Mouse (Mus musculus): ENCODE data around the gene Polr2m.

Gene Polr2m

DNA sequence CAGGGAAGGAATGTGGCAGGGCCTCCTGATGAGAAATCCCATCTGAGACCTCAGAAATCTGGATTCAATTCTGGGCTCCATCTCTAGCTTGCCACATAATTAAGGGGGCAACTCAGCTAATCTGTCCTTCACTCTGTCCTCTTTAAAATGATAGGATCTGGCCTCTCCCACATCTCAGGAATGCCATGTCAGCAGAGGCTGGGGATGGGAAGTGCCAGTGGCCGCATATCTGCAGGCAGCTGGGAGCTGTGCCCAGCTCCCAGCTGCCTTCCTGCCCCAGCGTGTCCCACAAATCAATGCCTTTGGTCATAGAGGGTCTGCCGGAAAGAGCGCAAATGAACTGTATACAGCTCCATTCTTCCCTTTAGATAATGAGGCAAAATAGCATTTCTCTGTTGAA lies 18.3 kb downstream of the Polr2m start:
- DNase-seq = no peak

DNA sequence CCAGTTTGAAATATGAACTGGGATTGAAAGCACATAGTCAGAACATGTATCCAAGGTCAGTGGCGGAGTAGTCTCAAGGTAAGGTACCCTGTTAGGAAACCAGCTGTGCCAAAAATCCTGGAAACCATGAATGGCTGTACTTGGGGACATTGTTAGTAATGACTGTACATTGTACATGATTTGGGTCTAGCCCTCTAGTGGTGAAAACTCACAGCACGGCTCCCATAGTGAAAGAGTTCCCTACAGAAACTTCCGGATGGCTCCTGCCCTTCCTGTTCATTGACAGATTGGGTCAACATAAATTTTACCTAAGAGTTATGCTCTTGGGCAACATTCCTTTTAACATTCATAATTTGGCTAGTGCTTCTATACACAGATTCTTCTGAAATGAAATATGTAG lies 19.6 kb downstream of the Polr2m start:
- peak in 1 of 2 experiments; percentile 70 for DNase-seq

DNA sequence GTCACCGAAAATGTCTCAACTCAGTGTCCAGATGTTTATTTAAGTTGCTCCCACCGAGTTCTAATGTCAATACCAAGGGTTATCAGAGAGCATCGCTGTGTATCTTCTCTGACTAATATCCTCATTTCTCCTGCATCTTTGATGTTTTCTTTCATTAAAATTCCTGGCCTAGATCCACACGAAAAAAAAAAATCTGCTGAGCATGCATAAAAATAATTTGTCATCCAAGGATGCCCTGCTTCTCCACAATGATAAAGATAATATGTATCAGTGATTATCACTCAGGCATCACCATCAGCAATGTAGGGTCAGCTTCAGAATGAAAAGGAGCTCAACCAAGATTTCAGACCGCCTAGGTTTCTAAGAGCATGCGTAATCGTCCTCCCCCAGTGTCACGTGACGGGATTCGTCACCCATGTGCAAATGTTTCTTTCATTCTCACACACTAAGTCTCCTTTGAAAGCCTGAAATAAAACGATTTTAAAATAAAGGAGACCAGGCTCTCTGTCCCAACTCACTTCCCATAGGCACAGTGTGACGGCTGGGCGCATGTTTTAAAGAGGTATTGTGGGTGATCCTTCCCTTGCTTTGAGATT lies 22.6 kb downstream of the Polr2m start:
- DNase-seq = no peak

GRCm38 (mm10) chr9:71456738-71457137 lies 29.0 kb downstream of the Polr2m start:
- no peak for DNase-seq

GRCm38 (mm10) chr9:71453917-71454316 lies 31.8 kb downstream of the Polr2m start:
- no peak for DNase-seq

DNA sequence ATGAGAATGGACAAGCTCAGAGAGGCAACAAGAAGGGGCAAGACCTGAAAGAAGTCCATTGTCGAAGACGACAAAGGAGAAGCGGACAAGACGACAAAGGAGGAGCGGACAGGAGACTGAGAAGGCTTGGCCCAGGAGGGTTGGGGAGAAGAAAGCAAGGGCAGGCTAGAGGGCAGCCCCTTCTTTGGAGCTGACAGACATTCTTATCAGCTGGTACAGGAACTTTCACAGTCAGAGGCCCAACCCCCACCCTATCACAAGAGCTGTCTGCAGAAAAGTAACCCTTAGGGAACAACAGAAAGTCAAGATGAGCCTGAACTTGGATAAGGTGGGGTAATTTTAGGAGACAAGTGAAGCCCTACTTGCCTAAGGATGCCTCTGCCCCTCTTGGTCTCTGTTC lies 32.4 kb downstream of the Polr2m start:
- no peak for DNase-seq

- DNase-seq = no peak
Observed at GRCm38 (mm10) chr9:71450626-71451025, 35.1 kb downstream of the Polr2m start.

- DNase-seq = peak; percentile 72 to 89
Observed at GRCm38 (mm10) chr9:71447573-71447972, 38.2 kb downstream of the Polr2m start.

DNA sequence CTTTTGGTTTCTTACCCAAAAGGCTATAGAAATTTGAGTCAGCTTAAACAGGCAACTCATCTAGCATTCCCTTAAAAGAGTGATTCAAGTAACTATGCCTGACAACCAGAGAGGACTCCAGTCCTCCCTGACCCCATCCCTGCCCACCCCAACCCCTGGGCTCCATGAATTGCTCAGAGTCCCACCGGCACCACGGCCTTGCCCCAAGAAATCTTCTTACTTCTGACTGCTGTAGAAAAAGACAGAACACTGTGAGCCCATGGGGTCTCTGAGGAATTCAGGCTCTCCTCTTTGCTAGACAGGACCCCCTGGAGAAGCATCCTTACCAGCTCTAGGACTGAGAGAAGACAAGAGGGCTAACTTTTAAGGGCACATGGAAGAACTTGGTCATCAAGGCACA lies 40.4 kb downstream of the Polr2m start:
- DNase-seq = no peak

- no peak for DNase-seq
Observed at GRCm38 (mm10) chr9:71438146-71438545, 47.6 kb downstream of the Polr2m start.

Data from kidney, postnatal 25 days (tissue).